Mouse (Mus musculus): Measurements from ENCODE around the gene Dpp6.

The Dpp6 gene

GRCm38 (mm10) chr5:27306497-27307152, 489.6 kb downstream of the Dpp6 start:
- DNase-seq: no peak

GRCm38 (mm10) chr5:27310217-27310616, 493.2 kb downstream of the Dpp6 start:
- DNase-seq: peak; percentile 75

- no peak for DNase-seq
These were observed 499.7 kb downstream of the Dpp6 start for GRCm38 (mm10) chr5:27316674-27317073.

GRCm38 (mm10) chr5:27317264-27317663, 500.3 kb downstream of the Dpp6 start:
- DNase-seq: no peak

- DNase-seq: peak; percentile 53
These were observed 500.8 kb downstream of the Dpp6 start for GRCm38 (mm10) chr5:27317832-27318231.

- peak; percentile 50 for DNase-seq
These were observed 502.7 kb downstream of the Dpp6 start for GRCm38 (mm10) chr5:27319731-27320130.

GRCm38 (mm10) chr5:27322895-27323792, 506.1 kb downstream of the Dpp6 start:
- DNase-seq: no peak

GRCm38 (mm10) chr5:27324346-27324928, 507.4 kb downstream of the Dpp6 start:
- DNase-seq: peak; percentile 74

- no peak for DNase-seq
These were observed 519.7 kb downstream of the Dpp6 start for GRCm38 (mm10) chr5:27336698-27337097.

GRCm38 (mm10) chr5:27339196-27340030, 522.4 kb downstream of the Dpp6 start:
- DNase-seq: no peak

- no peak for DNase-seq
These were observed 525.3 kb downstream of the Dpp6 start for GRCm38 (mm10) chr5:27342276-27342675.

- no peak for DNase-seq
These were observed 526.6 kb downstream of the Dpp6 start for GRCm38 (mm10) chr5:27343626-27344025.

- DNase-seq: peak; percentile 71
These were observed 531.4 kb downstream of the Dpp6 start for GRCm38 (mm10) chr5:27348181-27349095.

- peak; percentile 71 for DNase-seq
These were observed 540.6 kb downstream of the Dpp6 start for GRCm38 (mm10) chr5:27357630-27358029.

- no peak for DNase-seq
These were observed 548.9 kb downstream of the Dpp6 start for GRCm38 (mm10) chr5:27365946-27366345.

- no peak for DNase-seq
These were observed 553.8 kb downstream of the Dpp6 start for GRCm38 (mm10) chr5:27370814-27371213.

GRCm38 (mm10) chr5:27373931-27374330, 556.9 kb downstream of the Dpp6 start:
- DNase-seq: peak; percentile 85

GRCm38 (mm10) chr5:27375841-27376240, 558.8 kb downstream of the Dpp6 start:
- DNase-seq: peak; percentile 78

- peak; percentile 97 for DNase-seq
These were observed 563.8 kb downstream of the Dpp6 start for GRCm38 (mm10) chr5:27380656-27381385.

GRCm38 (mm10) chr5:27398371-27398770, 581.4 kb downstream of the Dpp6 start:
- no peak for DNase-seq

GRCm38 (mm10) chr5:27399111-27399510, 582.1 kb downstream of the Dpp6 start:
- no peak for DNase-seq

All from cerebellum, adult 9-10 months (tissue).